Mouse (Mus musculus) bone marrow macrophage, adult 2 months (primary cell): ENCODE data around the gene M6pr.
A peak's percentile ranks its signal among the peaks of the same experiment; 100 is the strongest.

Experiments
- CTCF ChIP-seq: IDR thresholded peaks from 2 replicates; pipeline ENCODE4 v1.5.1; 2012; ENCODE audit warnings: low read depth, mild to moderate bottlenecking, low read length, moderate library complexity
- POLR2A ChIP-seq: IDR thresholded peaks from 2 replicates; pipeline ENCODE4 v1.6.1; 2012; ENCODE audit warnings: mild to moderate bottlenecking, low read depth, low read length, borderline replicate concordance

GRCm38 (mm10) chr6:122304355-122304754 lies 4.2 kb upstream of the M6pr start:
- TF ChIP-seq CTCF (peak; percentile 70), POLR2A (no peak)
